Mouse (Mus musculus) spleen, postnatal 10 days (tissue): ENCODE data around the gene Sirt6.
"Not testable (repeated sequence)": the region's sequence is repeated elsewhere in the genome, so short reads cannot be mapped to it uniquely, and the experiment has no call there.

ENCODE experiments used
- DNase-seq, 2 experiments: peaks; one replicate each; pipeline ENCODE4 v3.0.0; 2021 to 2022; ENCODE audit warnings: low spot score in 2 of 2

The Sirt6 gene

GRCm38 (mm10) chr10:81626994-81627835 lies at the start of gene Sirt6:
Gene Sirt6 (minus strand): TSS chr10:81627797.
- peak; percentile 85 to 92 for DNase-seq

- no peak for DNase-seq
These were observed 28.6 kb upstream of the Sirt6 start for GRCm38 (mm10) chr10:81656174-81656573.

- no peak for DNase-seq
These were observed 27.6 kb upstream of the Sirt6 start for GRCm38 (mm10) chr10:81655178-81655577.

DNA sequence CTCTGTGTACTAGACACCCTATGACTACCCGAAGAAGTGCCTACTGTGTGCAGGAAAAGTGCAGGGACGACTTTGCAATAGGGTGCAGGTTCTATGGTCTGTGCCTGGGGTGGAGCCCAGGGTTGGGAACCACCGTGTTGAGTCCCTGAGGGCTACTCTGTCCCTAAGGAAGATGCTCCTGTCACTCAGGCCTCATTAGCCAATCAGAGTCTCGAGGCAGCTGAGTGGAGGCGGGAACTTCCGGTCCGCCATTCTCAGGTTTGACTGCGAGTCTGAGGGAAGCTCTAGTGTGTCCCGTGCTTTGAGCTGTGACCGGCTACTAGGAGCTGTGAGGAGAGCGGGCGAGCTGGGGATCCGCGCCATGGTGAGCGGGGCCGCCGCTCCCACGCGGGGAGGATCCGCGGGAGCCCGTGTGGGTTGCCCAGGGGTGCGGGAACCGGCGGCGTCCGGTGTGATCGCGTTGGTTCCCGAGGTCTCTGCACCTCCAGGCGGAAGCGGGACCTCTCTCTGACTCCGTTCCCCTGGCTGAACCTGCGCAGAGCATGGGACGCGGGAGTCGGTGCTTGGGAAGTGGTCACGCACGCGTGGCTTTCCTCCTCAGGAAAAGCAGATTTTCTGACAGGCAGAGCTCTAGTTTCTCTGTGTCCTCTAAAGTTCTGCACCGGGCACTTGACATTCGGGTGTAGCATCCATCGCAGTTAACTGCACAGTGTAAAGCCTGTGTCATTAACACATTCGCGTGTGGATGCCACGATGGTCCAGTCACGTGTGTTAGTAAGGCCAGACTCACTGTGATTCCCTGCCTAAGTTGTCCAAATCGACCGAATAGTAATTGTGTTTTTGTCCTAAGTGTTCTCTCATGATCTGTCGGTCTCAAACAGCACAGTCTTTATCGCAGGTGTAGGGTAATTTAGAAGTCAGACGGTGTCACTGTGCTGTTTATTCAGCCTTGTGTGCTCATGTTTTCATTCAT lies 21.5 kb upstream of the Sirt6 start, which contains the start of gene Gm10778:
Gene Gm10778 (plus strand): TSS at position 257 of the 973 bp plus-strand sequence.
- peak; percentile 80 to 89 for DNase-seq

DNA sequence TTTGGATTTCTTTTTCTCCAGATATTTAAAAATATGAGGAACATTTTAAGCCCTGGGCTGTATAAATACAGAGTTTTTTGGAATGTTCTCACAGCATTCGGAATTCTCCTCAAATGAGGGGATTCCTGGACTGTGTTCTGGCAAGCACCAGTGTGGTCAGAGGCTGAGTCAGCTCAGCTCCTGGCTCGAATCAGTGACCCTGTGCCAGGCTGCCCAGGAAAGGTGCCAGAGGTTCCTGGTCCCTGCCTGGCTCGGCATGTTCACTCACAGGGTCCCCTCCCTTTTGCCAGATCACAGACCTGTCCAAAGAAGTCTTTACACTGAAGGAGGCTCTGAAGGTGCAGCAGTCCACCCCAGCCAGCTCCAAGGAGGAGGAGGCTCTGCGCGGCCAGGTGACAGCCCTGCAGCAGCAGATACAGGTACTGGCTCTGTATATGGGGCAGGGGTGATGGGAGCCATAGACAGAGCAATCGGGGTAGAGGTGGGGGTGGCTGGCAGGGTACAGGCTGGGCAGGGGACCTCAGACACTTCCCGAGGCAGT lies 18.5 kb upstream of the Sirt6 start:
- DNase-seq = no peak

DNA sequence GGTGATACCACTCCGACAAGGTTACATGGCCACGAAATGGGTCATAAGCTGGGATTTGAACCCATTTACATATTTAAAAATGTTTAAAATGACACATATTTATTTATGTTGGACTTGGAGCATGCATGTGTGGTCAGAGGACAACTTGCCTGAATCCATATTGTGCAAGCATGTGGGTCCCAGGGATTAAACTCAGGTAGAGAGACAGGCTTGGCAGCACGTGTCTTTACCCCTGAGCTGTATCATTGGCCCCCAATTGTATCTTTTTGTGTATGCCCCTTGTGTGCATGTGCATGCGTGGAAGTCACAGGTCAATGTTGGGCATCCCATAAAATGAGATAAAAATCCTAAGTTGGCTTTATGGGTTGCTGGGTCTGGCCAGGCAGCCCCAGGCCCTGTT lies 17.8 kb upstream of the Sirt6 start:
- peak in 1 of 2 experiments; percentile 3 for DNase-seq

- DNase-seq = peak in 1 of 2 experiments; percentile 16
These were observed 17.1 kb upstream of the Sirt6 start for GRCm38 (mm10) chr10:81644716-81645115.

- DNase-seq = no peak
These were observed 16.6 kb upstream of the Sirt6 start for GRCm38 (mm10) chr10:81644162-81644561.

DNA sequence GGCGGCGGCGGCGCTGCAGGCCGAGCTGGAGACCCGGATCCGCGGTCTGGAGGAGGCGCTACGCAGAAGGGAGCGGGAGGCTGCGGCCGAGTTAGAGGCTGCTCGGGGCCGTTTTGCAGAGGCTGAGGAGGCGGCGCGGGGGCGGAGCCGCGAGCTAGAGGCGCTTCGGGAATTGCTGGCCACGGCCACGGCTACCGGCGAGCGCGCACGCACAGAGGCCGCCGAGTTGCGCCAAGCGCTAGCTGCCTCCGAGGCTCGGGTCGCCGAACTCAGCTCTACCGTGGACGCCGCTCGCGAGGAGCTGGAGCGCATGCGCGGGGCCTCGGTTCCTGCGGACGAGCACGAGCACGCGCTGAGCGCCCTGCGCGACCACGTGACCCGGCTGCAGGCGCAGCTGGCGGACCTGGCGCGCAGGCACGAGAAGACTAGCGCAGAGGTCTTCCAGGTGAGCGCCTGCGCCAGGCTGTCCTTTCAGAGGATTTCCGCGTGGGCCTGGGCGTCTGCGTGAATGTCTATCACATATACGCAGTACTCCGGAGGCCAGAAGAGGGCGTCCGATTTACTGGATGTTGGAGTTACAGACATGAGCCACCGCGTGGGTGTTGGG lies 16.0 kb upstream of the Sirt6 start:
- DNase-seq = peak; percentile 87 to 95

DNA sequence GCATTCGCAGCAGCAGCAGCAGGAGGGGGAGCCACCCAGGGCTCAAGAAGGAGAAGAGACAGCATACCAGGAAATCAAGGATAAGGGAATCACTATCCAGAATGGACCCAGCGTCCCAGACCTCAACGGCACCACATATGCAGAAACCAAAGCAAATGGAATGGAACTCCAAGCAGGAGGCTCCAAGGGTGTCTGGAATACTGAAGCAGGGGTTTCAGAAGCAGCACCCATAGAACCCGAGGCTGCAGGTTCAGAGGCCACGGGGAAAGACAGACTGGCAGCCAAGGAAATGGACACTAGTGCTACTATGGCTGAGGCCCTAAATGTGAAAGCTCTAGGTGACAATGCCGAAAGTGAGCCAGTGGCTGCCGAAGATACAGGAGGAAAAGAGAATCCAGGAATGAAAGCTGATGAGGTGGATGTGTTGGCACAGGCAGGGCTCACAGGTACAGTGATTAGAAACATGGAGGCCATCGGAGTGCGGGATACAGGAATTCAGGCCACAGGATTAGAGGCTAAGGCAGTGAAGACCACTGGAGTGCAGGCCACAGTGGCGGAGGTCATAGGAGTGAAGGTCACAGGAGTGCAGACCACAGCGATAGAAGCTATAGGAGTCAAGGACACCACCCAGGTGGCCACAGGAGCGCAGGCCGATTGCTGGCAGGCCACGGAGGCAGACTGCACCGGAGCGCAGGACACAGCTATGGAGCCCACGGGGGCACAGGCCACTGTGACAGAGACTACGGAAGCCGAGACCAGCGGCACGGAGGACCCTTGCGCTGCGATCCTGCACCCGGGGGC lies 15.3 kb upstream of the Sirt6 start:
- DNase-seq = no peak

DNA sequence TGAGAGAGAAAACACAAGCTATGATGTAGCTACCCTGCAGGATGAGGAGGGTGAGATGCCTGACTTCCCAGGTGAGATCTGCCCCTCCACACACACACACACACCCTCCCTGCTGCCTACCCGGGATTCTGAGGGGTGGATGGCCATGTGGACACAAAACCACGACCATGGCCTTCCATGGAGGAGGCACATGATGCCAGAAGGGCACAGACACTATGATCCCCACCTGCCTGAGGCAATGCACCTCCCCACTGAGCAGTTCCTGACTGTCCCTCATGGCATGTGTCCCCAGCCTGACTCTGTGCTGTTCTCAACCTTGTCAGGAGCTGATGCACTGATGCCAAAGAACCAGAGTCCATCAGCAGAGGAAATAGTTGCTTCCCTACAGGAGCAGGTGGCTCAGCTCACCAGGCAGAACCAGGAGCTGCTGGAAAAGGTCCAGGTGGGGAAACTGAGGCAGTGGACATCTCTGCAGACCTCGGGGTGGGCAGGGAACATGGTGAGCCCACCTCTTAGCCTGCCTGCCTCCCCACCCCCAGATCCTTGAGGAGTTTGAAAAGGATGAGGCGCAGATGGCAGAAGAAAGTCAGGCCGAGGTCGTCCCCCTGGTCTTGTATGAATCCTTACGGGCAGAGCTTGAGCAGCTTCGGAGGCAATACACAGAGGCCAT lies 14.5 kb upstream of the Sirt6 start:
- no peak for DNase-seq

DNA sequence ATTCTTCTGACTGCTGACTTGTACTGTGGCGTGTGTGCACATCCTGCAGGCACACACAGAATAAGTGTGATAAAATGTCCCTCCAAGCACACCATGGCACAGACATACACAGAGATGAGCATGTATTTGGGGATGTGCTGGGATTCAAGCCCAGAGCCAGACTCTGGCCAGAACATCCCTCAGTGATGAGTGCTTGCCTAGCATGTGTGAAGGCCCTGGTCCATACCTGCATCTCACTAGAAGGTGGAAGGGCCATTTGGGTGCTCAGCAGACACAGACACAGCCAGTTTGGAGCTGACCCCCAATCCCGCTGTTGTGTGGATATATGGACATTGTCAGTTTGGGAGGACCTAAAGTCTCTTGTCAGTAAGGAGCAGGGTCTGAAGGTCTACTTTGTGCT lies 14.0 kb upstream of the Sirt6 start:
- no peak for DNase-seq

DNA sequence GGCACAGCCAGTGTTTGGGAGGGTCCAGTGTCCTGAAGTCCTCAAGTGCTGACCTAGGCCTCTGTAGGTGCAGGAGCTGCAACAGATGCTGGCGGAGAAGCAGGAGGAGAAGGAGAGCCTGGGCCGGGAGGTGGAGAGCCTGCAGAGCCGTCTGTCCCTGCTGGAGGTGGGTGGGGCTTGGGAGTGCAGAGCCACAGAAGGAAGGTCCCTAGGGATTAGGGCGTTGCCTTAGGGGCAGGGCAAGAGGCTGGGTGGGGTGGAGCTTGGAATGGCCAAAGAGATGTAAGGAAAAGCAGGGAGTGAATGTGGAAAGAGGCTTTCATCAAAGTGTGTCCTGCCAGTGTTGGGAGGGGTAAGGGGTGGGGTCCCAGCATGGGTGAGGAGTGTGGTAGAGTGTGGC lies 13.2 kb upstream of the Sirt6 start:
- DNase-seq = not testable (repeated sequence)

GRCm38 (mm10) chr10:81638101-81638500 lies 10.5 kb upstream of the Sirt6 start:
- DNase-seq = peak in 1 of 2 experiments; percentile 8

GRCm38 (mm10) chr10:81636338-81636737 lies 8.7 kb upstream of the Sirt6 start:
- no peak for DNase-seq

GRCm38 (mm10) chr10:81633253-81634099 lies 5.9 kb upstream of the Sirt6 start:
- peak; percentile 72 to 89 for DNase-seq

- DNase-seq = no peak
These were observed 793 bp upstream of the Sirt6 start, which contains the start of gene Ankrd24 for GRCm38 (mm10) chr10:81628390-81628789. Gene Ankrd24 (plus strand): TSS chr10:81628540.

- DNase-seq = peak in 1 of 2 experiments; percentile 32
These were observed 231 bp upstream of the Sirt6 start for GRCm38 (mm10) chr10:81627836-81628220.
